Mouse (Mus musculus) limb, embryonic 14.5 days (tissue): Measurements from ENCODE around the gene Sumf1. TPM values are rescaled to one million over a fixed set of nuclear protein-coding genes. Genes with fewer than 3 reads are reported as not detected.

Experiments used
- ATAC-seq: fragments of 200-750 bp; cut with Nextera tagmentation; 2 replicates; pipeline ENCODE4 v1.8.0; 2017; ENCODE audit warnings: low read depth, moderate number of reproducible peaks, moderate TSS enrichment; ENCODE audit not compliant: low FRiP score
- DNase-seq: peaks from one replicate; pipeline ENCODE4 v3.0.0-alpha.2; 2015; ENCODE audit warnings: low spot score
- H3K27ac ChIP-seq: fragments of 300-500 bp; sonication (generic); replicated peaks from 2 replicates; pipeline ENCODE4 v1.5.1; 2014; ENCODE audit warnings: low read depth, mild to moderate bottlenecking, low read length, moderate library complexity, mixed read lengths
- H3K27me3 ChIP-seq: fragments of 300-500 bp; sonication (generic); 2 replicates; pipeline ENCODE4 v1.6.1; 2014; ENCODE audit warnings: low read length, mixed read lengths; ENCODE audit not compliant: control insufficient read depth, insufficient read depth
- H3K36me3 ChIP-seq: fragments of 300-500 bp; sonication (generic); 2 replicates; pipeline ENCODE4 v1.6.1; 2014; ENCODE audit warnings: mild to moderate bottlenecking, low read length, moderate library complexity, mixed read lengths; ENCODE audit not compliant: control insufficient read depth, insufficient read depth
- H3K4me1 ChIP-seq: fragments of 300-500 bp; sonication (generic); 2 replicates; pipeline ENCODE4 v1.6.1; 2014; ENCODE audit warnings: antibody characterized with exemption, low read length, mixed read lengths; ENCODE audit not compliant: control insufficient read depth, insufficient read depth
- H3K4me2 ChIP-seq: fragments of 300-500 bp; sonication (generic); replicated peaks from 2 replicates; pipeline ENCODE4 v1.6.1; 2014; ENCODE audit warnings: low read depth, mild to moderate bottlenecking, low read length, moderate library complexity; ENCODE audit not compliant: severe bottlenecking
- H3K4me3 ChIP-seq: fragments of 300-500 bp; sonication (generic); replicated peaks from 2 replicates; pipeline ENCODE4 v1.5.1; 2014; ENCODE audit warnings: low read length
- H3K9ac ChIP-seq: fragments of 300-500 bp; sonication (generic); 2 replicates; pipeline ENCODE4 v1.6.1; 2014; ENCODE audit warnings: mild to moderate bottlenecking, low read depth, low read length, moderate library complexity; ENCODE audit not compliant: severe bottlenecking
- H3K9me3 ChIP-seq: fragments of 300-500 bp; sonication (generic); 2 replicates; pipeline ENCODE4 v1.6.1; 2016; ENCODE audit warnings: low read length; ENCODE audit not compliant: control insufficient read depth
- POLR2A ChIP-seq: fragments of 200-500 bp; IDR thresholded peaks from 2 replicates; pipeline ENCODE4 v1.8.0; 2012; ENCODE audit warnings: inconsistent platforms, mild to moderate bottlenecking, moderate library complexity, borderline replicate concordance; ENCODE audit not compliant: insufficient read depth, insufficient read length; ENCODE audit errors: extremely low read depth
- WGBS: fragments of 180-500 bp; shearing (Covaris S2); extraction: QIAGEN DNeasy Blood & Tissue Kit; methylation state at CpG from one replicate; pipeline ENCODE4 v1.1.7; 2014; 5-methylcytosine and 5-hydroxymethylcytosine counted together
- polyA plus RNA-seq, 2 experiments: library from polyadenylated mRNA; depleted of rRNA in 1 of 2; stranded (reverse) in 1 of 2; unstranded in 1 of 2; fragments of >200 nt; fragmentation: Nextera tagmentation in 1 of 2; extraction: Ambion mirVana in 1 of 2; gene quantifications; 2 replicates each; pipeline versions ENCODE4 v1.2.1 to v1.2.3; 2012 to 2014

Sumf1 gene
- polyA plus RNA-seq, 2 experiments, result 18.8 to 26.7 TPM

DNA sequence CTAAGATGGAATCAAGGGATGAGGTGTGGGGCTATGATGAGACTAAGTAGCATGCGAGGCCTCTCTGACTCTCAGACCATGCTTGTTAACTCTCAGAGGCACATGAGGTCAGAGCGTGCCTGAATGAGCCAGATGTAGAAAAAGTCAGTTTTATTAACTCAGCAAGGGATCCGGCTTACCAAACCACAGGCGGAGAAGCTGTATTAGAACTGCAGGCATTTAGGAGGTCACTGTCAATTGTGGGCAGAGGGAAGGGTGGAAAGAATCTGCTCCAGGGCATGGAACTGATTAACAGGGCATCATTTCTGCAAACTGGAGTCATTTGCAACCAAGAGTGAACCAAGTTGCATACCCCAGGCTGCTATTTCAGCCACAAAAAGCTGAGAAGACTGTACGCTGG, 89.9 kb downstream of the Sumf1 start:
- no peaks in the 10 kb centered on the region for H3K9me3 ChIP-seq
- no peak overlapping the region for H3K4me2 ChIP-seq
- H3K4me1 ChIP-seq, result no peaks in the 10 kb centered on the region
- peak; percentile 9 for DNase-seq
- 35% methylated on average over 5 of the region's 5 CpGs for WGBS
- no peak overlapping the region for H3K9ac ChIP-seq
- no peaks in the 10 kb centered on the region for H3K27me3 ChIP-seq
- TF ChIP-seq POLR2A, result no peak
- ATAC-seq, result no peak; the same call in 1 of the 2 replicates
- no peak overlapping the region for H3K27ac ChIP-seq
- H3K36me3 ChIP-seq, result no peaks in the 10 kb centered on the region
- no peak overlapping the region for H3K4me3 ChIP-seq

DNA sequence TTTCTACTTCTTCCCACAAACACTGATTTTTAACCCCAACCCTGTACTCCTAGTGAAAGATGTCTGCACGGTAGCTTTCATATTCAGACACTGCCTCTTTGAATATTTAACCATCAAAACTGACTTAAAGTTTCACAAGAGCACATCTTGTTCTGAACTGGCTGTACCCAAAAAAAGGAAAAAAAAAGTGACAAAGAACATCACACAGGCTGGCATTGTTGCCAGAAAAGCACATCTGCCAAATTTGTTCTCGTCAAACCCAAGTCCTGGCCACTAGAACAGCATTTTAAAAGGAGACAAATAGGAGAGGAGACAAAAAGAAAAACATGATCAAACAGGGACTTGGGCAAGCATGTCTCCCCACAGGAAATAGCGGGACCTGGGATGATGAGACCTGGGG, 91.9 kb downstream of the Sumf1 start:
- Histone ChIP-seq H3K4me2 (no peak overlapping the region), H3K27ac (no peak overlapping the region)

DNA sequence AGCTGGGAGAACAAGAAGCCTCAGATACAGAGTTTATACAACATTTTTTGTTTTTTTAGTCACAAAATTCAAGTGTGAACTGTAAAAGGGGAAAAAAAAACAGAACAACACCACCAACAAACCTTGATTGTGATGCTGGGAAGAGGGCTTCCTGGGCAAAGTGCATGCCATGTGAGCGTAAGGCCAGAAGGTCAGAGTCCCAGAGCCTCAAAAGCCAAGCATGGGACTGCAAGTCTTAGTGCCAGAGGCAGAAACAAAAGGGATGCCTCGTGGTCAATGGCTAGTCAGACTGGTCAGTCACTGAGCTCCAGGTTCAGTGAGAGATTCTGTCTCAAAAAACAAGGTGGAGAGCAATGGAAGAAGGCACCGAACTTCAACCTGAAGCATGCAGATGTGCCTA, 92.7 kb downstream of the Sumf1 start:
- no peak for DNase-seq
- no peak for TF ChIP-seq POLR2A
- no peak overlapping the region for H3K9ac ChIP-seq
- no peak overlapping the region for H3K4me3 ChIP-seq
- no peak overlapping the region for H3K4me2 ChIP-seq
- H3K27ac ChIP-seq, result no peak overlapping the region
- no peaks in the 10 kb centered on the region for H3K36me3 ChIP-seq
- no peaks in the 10 kb centered on the region for H3K9me3 ChIP-seq
- no peaks in the 10 kb centered on the region for H3K27me3 ChIP-seq
- WGBS, result 81% methylated on average over 3 of the region's 3 CpGs
- no peak for ATAC-seq
- H3K4me1 ChIP-seq, result no peaks in the 10 kb centered on the region

More for the DNA sequence above, 91.9 kb downstream of the Sumf1 start:
- Histone ChIP-seq H3K27me3 (no peaks in the 10 kb centered on the region), H3K4me3 (no peak overlapping the region), H3K4me1 (no peaks in the 10 kb centered on the region), H3K9me3 (no peaks in the 10 kb centered on the region), H3K9ac (no peak overlapping the region), H3K36me3 (no peaks in the 10 kb centered on the region)
- DNase-seq (no peak), ATAC-seq (no peak)
- 83% methylated on average over 3 of the region's 3 CpGs for WGBS
- TF ChIP-seq POLR2A, result no peak

DNA sequence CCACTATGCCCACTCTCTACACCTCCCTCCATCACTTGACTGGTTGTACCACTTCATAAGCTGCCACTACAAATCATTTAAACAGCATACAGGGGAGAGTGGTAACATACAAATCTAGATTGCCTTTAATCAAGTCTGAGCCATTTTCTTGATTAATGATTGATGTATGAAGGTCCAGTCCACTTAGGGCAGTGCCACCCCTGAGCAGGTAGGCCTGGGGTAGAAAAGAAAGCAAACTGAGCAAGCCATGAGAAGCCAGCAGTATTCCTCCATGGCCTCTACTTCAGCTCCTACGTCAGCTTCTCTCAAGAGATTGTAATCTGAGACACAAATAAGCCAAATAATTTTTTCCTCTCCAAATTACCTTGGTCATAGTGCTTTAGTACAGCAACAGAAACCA, 94.1 kb downstream of the Sumf1 start:
- DNase-seq (no peak), ATAC-seq (no peak)
- H3K36me3 ChIP-seq, result no peaks in the 10 kb centered on the region
- H3K9ac ChIP-seq, result no peak overlapping the region
- H3K27ac ChIP-seq, result no peak overlapping the region
- no peaks in the 10 kb centered on the region for H3K4me1 ChIP-seq
- H3K27me3 ChIP-seq, result no peaks in the 10 kb centered on the region
- 46% methylated on average over 1 of the region's 1 CpGs for WGBS
- no peak overlapping the region for H3K4me3 ChIP-seq
- no peak overlapping the region for H3K4me2 ChIP-seq
- TF ChIP-seq POLR2A, result no peak
- no peaks in the 10 kb centered on the region for H3K9me3 ChIP-seq

DNA sequence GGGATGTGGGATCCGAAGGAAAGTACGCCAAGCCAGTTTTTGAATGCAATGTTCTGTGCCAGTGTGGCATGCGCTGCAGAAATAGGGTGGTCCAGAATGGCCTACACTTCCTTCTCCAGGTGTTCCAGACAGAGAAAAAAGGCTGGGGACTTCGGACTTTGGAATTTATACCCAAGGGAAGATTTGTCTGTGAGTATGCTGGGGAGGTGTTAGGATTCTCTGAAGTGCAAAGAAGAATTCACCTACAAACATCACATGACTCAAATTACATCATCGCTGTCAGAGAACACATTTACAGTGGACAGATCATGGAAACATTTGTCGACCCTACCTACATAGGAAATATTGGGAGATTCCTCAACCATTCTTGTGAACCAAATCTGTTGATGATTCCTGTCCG, 109.5 kb downstream of the Sumf1 start:
- 94% methylated on average over 7 of the region's 7 CpGs for WGBS
- H3K9me3 ChIP-seq, result no peaks in the 10 kb centered on the region
- H3K4me3 ChIP-seq, result no peak overlapping the region
- TF ChIP-seq POLR2A, result no peak
- no peak overlapping the region for H3K9ac ChIP-seq
- DNase-seq, result no peak
- H3K27ac ChIP-seq, result no peak overlapping the region
- no peak for ATAC-seq
- no peaks in the 10 kb centered on the region for H3K27me3 ChIP-seq
- peaks cover 4% of the 10 kb centered on the region; the same call in 1 of the 2 replicates for H3K36me3 ChIP-seq
- H3K4me2 ChIP-seq, result no peak overlapping the region
- no peaks in the 10 kb centered on the region for H3K4me1 ChIP-seq

DNA sequence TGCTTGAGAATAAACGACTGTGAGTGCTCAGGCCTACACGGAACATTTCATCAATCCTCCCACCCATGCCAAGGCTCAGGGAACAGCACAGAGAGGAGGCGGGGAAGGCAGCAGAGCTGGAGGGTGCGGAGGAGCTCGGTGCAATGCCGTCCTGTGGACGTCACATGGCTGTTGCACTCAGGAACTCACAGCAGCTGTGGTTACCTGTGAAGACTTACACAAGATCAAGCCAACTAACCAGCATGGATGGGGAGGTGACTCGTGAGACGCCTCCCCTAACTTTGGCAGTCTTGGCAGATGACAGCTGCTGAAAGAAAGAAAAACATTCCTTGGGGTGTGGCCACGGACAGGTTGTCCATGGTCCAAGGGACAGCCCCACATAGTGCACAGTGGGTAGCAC, 110.8 kb downstream of the Sumf1 start:
- WGBS, result 93% methylated on average over 10 of the region's 10 CpGs
- Histone ChIP-seq H3K4me1 (no peaks in the 10 kb centered on the region), H3K36me3 (peaks cover 4% of the 10 kb centered on the region; the same call in 1 of the 2 replicates), H3K27ac (no peak overlapping the region), H3K4me3 (no peak overlapping the region), H3K4me2 (no peak overlapping the region), H3K9me3 (no peaks in the 10 kb centered on the region), H3K9ac (no peak overlapping the region), H3K27me3 (no peaks in the 10 kb centered on the region)
- ATAC-seq, result no peak
- no peak for DNase-seq
- TF ChIP-seq POLR2A, result no peak
